Mouse (Mus musculus): ENCODE measurements around the gene Nfia.

- TF ChIP-seq CTCF (IDR thresholded peaks at IDR 0.05; ENCODE audit: low read depth, low read length) (no peak), POLR2A (IDR thresholded peaks at IDR 0.05; ENCODE audit: insufficient read depth, low read length) (no peak), EP300 (IDR thresholded peaks at IDR 0.05; ENCODE audit: insufficient read depth, low read depth, low read length) (no peak)
Measured at GRCm38 (mm10) chr4:97912155-97912554, 139.6 kb downstream of the Nfia start.
